Mouse (Mus musculus) lung, embryonic 16.5 days (tissue): Measurements from ENCODE around the gene Olfr615. TPM values are rescaled to one million over a fixed set of nuclear protein-coding genes. Genes with fewer than 3 reads are reported as not detected.
"Not testable (repeated sequence)": the region's sequence is repeated elsewhere in the genome, so short reads cannot be mapped to it uniquely, and the experiment has no call there.

ENCODE experiments used
- ATAC-seq: fragments of 200-750 bp; cut with Nextera tagmentation; 2 replicates; pipeline ENCODE4 v1.8.0; 2017; ENCODE audit warnings: low read depth, mild to moderate bottlenecking, moderate library complexity
- H3K27ac ChIP-seq: fragments of 300-500 bp; sonication (generic); 2 replicates; pipeline ENCODE4 v1.5.1; 2014; ENCODE audit warnings: mild to moderate bottlenecking, control low read depth, low read length
- H3K27me3 ChIP-seq: fragments of 300-500 bp; sonication (generic); 2 replicates; pipeline ENCODE4 v1.6.1; 2014; ENCODE audit warnings: low read depth, low read length, mixed read lengths; ENCODE audit not compliant: control insufficient read depth, insufficient read depth
- H3K36me3 ChIP-seq: fragments of 300-500 bp; sonication (generic); 2 replicates; pipeline ENCODE4 v1.6.1; 2014; ENCODE audit warnings: low read length; ENCODE audit not compliant: control insufficient read depth, insufficient read depth
- H3K4me1 ChIP-seq: fragments of 300-500 bp; sonication (generic); replicated peaks from 2 replicates; pipeline ENCODE4 v1.6.1; 2014; ENCODE audit warnings: low read length, mixed read lengths; ENCODE audit not compliant: control insufficient read depth, insufficient read depth
- H3K4me2 ChIP-seq: fragments of 300-500 bp; sonication (generic); 2 replicates; pipeline ENCODE4 v1.6.1; 2014; ENCODE audit warnings: low read depth, low read length, control low read depth
- H3K4me3 ChIP-seq: fragments of 300-500 bp; sonication (generic); 2 replicates; pipeline ENCODE4 v1.5.1; 2014; ENCODE audit warnings: mild to moderate bottlenecking, low read length, control low read depth
- H3K9ac ChIP-seq: fragments of 300-500 bp; sonication (generic); 2 replicates; pipeline ENCODE4 v1.6.1; 2014; ENCODE audit warnings: low read length, control low read depth
- H3K9me3 ChIP-seq: fragments of 300-500 bp; sonication (generic); 2 replicates; pipeline ENCODE4 v1.6.1; 2016; ENCODE audit warnings: low read length; ENCODE audit not compliant: control insufficient read depth
- whole genome bisulfite sequencing: fragments of 180-500 bp; shearing (Covaris S2); extraction: QIAGEN DNeasy Blood & Tissue Kit; methylation state at CpG from one replicate; pipeline ENCODE4 v1.1.7; 2014; 5-methylcytosine and 5-hydroxymethylcytosine counted together
- polyA plus RNA-seq: library from polyadenylated mRNA; unstranded; fragments of >200 nt; fragmentation: Nextera tagmentation; extraction: Ambion mirVana; gene quantifications from 2 replicates; pipeline ENCODE4 v1.2.1, GENCODE M21; 2015

The Olfr615 gene
- not detected in 2 replicates for polyA plus RNA-seq

GRCm38 (mm10) chr7:103555779-103556178, at the start of gene Olfr615:
TSS of gene Olfr615 (plus strand) at chr7:103556079.
- Histone ChIP-seq H3K9me3 (no peaks in the 10 kb centered on the region), H3K4me1 (no peaks in the 10 kb centered on the region), H3K27ac (no peak within 1 kb of the TSS), H3K36me3 (no peaks in the 10 kb centered on the region), H3K4me3 (no peak within 1 kb of the TSS), H3K9ac (no peak within 1 kb of the TSS), H3K4me2 (no peak within 1 kb of the TSS), H3K27me3 (no peaks in the 10 kb centered on the region)
- WGBS = 72% methylated on average over 2 of the region's 2 CpGs
- ATAC-seq = no peak

GRCm38 (mm10) chr7:103512022-103512421, 43.9 kb upstream of the Olfr615 start, which contains the start of gene Olfr610:
TSS of gene Olfr610 (minus strand) at chr7:103512122.
- 81% methylated on average over 2 of the region's 2 CpGs for WGBS
- ATAC-seq = no peak

GRCm38 (mm10) chr7:103520746-103521145, 35.1 kb upstream of the Olfr615 start, which contains the start of gene Olfr611:
TSS of gene Olfr611 (minus strand) at chr7:103520846.
- H3K9ac ChIP-seq, H3K4me1 ChIP-seq, H3K36me3 ChIP-seq, ATAC-seq, H3K9me3 ChIP-seq, H3K4me3 ChIP-seq, H3K27me3 ChIP-seq, H3K4me2 ChIP-seq, H3K27ac ChIP-seq: not testable (repeated sequence)
- WGBS = 57% methylated on average over 1 of the region's 1 CpGs

More at GRCm38 (mm10) chr7:103512022-103512421, 43.9 kb upstream of the Olfr615 start, which contains the start of gene Olfr610:
- no peak within 1 kb of the TSS for H3K4me3 ChIP-seq
- H3K36me3 ChIP-seq = no peaks in the 10 kb centered on the region
- no peak within 1 kb of the TSS for H3K27ac ChIP-seq
- no peaks in the 10 kb centered on the region for H3K27me3 ChIP-seq
- no peaks in the 10 kb centered on the region for H3K9me3 ChIP-seq
- H3K4me1 ChIP-seq = no peaks in the 10 kb centered on the region
- H3K4me2 ChIP-seq = no peak within 1 kb of the TSS
- no peak within 1 kb of the TSS for H3K9ac ChIP-seq

DNA sequence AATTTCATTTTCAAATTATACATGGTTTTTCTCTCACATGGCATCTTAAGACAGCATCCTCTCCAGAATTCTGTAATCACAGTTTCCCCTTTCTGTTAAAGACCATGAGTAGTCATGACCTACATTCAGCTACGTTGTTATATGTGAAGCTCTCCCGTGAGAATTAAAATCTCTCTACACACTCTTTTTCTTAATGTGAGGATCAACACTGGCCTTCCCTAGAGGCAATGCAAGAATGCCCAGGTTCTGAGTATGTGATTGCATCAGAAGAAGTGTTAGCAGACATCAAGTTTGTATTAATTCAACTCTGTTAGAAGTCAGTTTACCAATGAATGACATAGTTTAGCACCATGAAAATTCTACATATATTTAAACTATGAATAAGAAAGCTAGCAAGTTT, 13.3 kb upstream of the Olfr615 start, which contains the start of gene Olfr612:
TSS of gene Olfr612 (minus strand) at position 101 of the 400 bp plus-strand sequence.
- ATAC-seq, H3K27me3 ChIP-seq, H3K36me3 ChIP-seq, H3K4me3 ChIP-seq, H3K27ac ChIP-seq, H3K9me3 ChIP-seq, H3K9ac ChIP-seq, H3K4me1 ChIP-seq, H3K4me2 ChIP-seq: not testable (repeated sequence)
- WGBS = 88% methylated on average over 2 of the region's 2 CpGs

GRCm38 (mm10) chr7:103547774-103548173, 8.1 kb upstream of the Olfr615 start, which contains the start of gene Olfr613:
TSS of gene Olfr613 (plus strand) at chr7:103548074.
- no peaks in the 10 kb centered on the region for H3K36me3 ChIP-seq
- H3K4me2 ChIP-seq = no peak within 1 kb of the TSS
- no peak for ATAC-seq
- no peaks in the 10 kb centered on the region for H3K27me3 ChIP-seq
- no peak within 1 kb of the TSS for H3K9ac ChIP-seq
- WGBS = 57% methylated on average over 2 of the region's 2 CpGs
- H3K27ac ChIP-seq = no peak within 1 kb of the TSS
- no peaks in the 10 kb centered on the region for H3K4me1 ChIP-seq
- no peaks in the 10 kb centered on the region for H3K9me3 ChIP-seq
- no peak within 1 kb of the TSS for H3K4me3 ChIP-seq

- Histone ChIP-seq H3K4me1 (no peaks in the 10 kb centered on the region), H3K36me3 (no peaks in the 10 kb centered on the region), H3K9ac (no peak within 1 kb of the TSS), H3K27ac (no peak within 1 kb of the TSS), H3K4me3 (no peak within 1 kb of the TSS), H3K4me2 (no peak within 1 kb of the TSS), H3K9me3 (no peaks in the 10 kb centered on the region), H3K27me3 (no peaks in the 10 kb centered on the region)
- WGBS = 72% methylated on average over 3 of the region's 3 CpGs
- ATAC-seq = no peak
These were observed 13.2 kb downstream of the Olfr615 start, which contains the start of gene Olfr616 for GRCm38 (mm10) chr7:103569043-103569442. TSS of gene Olfr616 (minus strand) at chr7:103569143.

GRCm38 (mm10) chr7:103572761-103573160, 16.9 kb downstream of the Olfr615 start, which contains the start of gene Olfr617:
TSS of gene Olfr617 (plus strand) at chr7:103573061.
- H3K36me3 ChIP-seq = no peaks in the 10 kb centered on the region
- ATAC-seq = no peak
- no peaks in the 10 kb centered on the region for H3K9me3 ChIP-seq
- H3K9ac ChIP-seq = no peak within 1 kb of the TSS
- no peak within 1 kb of the TSS for H3K4me3 ChIP-seq
- H3K4me2 ChIP-seq = no peak within 1 kb of the TSS
- no peak within 1 kb of the TSS for H3K27ac ChIP-seq
- H3K27me3 ChIP-seq = no peaks in the 10 kb centered on the region
- no peaks in the 10 kb centered on the region for H3K4me1 ChIP-seq
- 59% methylated on average over 1 of the region's 1 CpGs for WGBS

DNA sequence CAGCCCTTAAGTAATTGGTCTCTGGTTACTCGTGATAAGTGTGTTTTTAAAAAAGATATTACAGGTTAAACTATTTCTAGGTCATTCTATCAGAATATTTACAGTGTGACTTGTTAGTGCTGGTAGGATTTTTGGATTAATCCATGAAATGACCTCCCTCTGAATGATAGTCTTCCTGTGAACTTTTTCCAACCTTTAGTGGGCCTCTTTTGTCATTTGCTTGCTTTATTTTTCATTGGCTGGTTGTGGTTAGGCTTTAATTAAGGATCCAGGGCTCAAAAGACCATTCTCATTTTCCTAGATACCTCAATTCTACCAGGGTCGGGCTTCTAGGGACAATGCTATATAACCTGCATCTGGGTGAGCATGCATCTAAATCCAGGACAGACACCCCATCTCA, 33.9 kb downstream of the Olfr615 start, which contains the start of gene Olfr618:
TSS of gene Olfr618 (plus strand) at position 301 of the 400 bp plus-strand sequence.
- Histone ChIP-seq H3K27me3 (no peaks in the 10 kb centered on the region), H3K4me2 (no peak within 1 kb of the TSS), H3K4me1 (no peaks in the 10 kb centered on the region), H3K4me3 (no peak within 1 kb of the TSS), H3K36me3 (no peaks in the 10 kb centered on the region), H3K9me3 (no peaks in the 10 kb centered on the region), H3K27ac (no peak within 1 kb of the TSS), H3K9ac (no peak within 1 kb of the TSS)
- 46% methylated on average over 2 of the region's 2 CpGs for WGBS
- ATAC-seq = no peak

DNA sequence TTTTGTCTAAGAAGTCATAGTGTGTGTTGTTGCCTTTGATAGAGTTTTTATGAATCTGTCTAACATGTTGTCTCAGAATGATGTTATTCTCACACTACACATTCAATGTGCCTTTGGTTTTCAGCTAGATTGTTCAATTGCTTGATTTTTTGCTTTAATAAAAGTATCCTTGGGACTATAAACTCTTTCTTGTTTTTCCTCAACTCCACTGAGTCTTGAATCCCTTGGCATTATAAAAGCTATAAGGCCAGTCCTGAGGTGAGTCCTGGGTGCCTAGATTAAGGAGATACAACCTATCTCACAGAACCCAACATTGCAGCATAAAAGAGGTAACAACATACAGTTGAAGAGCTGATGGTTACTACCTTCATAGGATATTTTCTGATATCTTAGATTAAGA, 44.4 kb downstream of the Olfr615 start, which contains the start of gene Olfr619:
TSS of gene Olfr619 (plus strand) at position 301 of the 400 bp plus-strand sequence.
- Histone ChIP-seq H3K36me3 (no peaks in the 10 kb centered on the region), H3K4me3 (no peak within 1 kb of the TSS), H3K4me2 (no peak within 1 kb of the TSS), H3K27ac (no peak within 1 kb of the TSS), H3K9me3 (no peaks in the 10 kb centered on the region), H3K9ac (no peak within 1 kb of the TSS), H3K4me1 (no peaks in the 10 kb centered on the region), H3K27me3 (no peaks in the 10 kb centered on the region)
- ATAC-seq = no peak
